Mouse (Mus musculus) hindbrain, embryonic 15.5 days (tissue): ENCODE data around the gene Cx3cl1. TPM values are rescaled to one million over a fixed set of nuclear protein-coding genes. Genes with fewer than 3 reads are reported as not detected.

Experiments
- ATAC-seq: fragments of 200-750 bp; cut with Nextera tagmentation; 2 replicates; pipeline ENCODE4 v1.8.0; 2017; ENCODE audit warnings: low read depth, moderate number of reproducible peaks, moderate TSS enrichment; ENCODE audit not compliant: low FRiP score
- H3K27ac ChIP-seq: fragments of 300-500 bp; sonication (generic); replicated peaks from 2 replicates; pipeline ENCODE4 v1.5.1; 2015; ENCODE audit warnings: mild to moderate bottlenecking, inconsistent platforms
- H3K27me3 ChIP-seq: fragments of 300-500 bp; sonication (generic); 2 replicates; pipeline ENCODE4 v1.6.1; 2015; ENCODE audit warnings: control low read depth, inconsistent platforms
- H3K36me3 ChIP-seq: fragments of 300-500 bp; sonication (generic); 2 replicates; pipeline ENCODE4 v1.6.1; 2015; ENCODE audit warnings: control low read depth, inconsistent platforms
- H3K4me1 ChIP-seq: fragments of 300-500 bp; sonication (generic); replicated peaks from 2 replicates; pipeline ENCODE4 v1.6.1; 2015; ENCODE audit warnings: control low read depth, inconsistent platforms
- H3K4me2 ChIP-seq: fragments of 300-500 bp; sonication (generic); 2 replicates; pipeline ENCODE4 v1.6.1; 2015; ENCODE audit warnings: moderate library complexity, mild to moderate bottlenecking, inconsistent platforms
- H3K4me3 ChIP-seq: fragments of 300-500 bp; sonication (generic); 2 replicates; pipeline ENCODE4 v1.5.1; 2015; ENCODE audit warnings: mild to moderate bottlenecking, inconsistent platforms
- H3K9ac ChIP-seq: fragments of 300-500 bp; sonication (generic); 2 replicates; pipeline ENCODE4 v1.6.1; 2015; ENCODE audit warnings: inconsistent platforms
- H3K9me3 ChIP-seq: fragments of 300-500 bp; sonication (generic); 2 replicates; pipeline ENCODE4 v1.6.1; 2016; ENCODE audit warnings: control low read depth, inconsistent platforms
- WGBS: fragments of 180-500 bp; shearing (Covaris S2); methylation state at CpG from one replicate; pipeline ENCODE4 v1.1.7; 2015; 5-methylcytosine and 5-hydroxymethylcytosine counted together
- polyA plus RNA-seq: library from polyadenylated mRNA; unstranded; fragments of >200 nt; fragmentation: Nextera tagmentation; extraction: Ambion mirVana; gene quantifications from 2 replicates; pipeline ENCODE4 v1.2.1, GENCODE M21; 2015

Gene Cx3cl1
- polyA plus RNA-seq, 1 experiment from 2014 or later: 46.3 TPM

- Histone ChIP-seq H3K36me3 (no peaks in the 10 kb centered on the region), H3K9ac (no peak overlapping the region), H3K9me3 (no peaks in the 10 kb centered on the region), H3K4me3 (no peak overlapping the region), H3K27ac (no peak overlapping the region), H3K27me3 (no peaks in the 10 kb centered on the region), H3K4me2 (no peak overlapping the region), H3K4me1 (no peaks in the 10 kb centered on the region)
- ATAC-seq: no peak
- WGBS: 72% methylated on average over 15 of the region's 15 CpGs
Observed at GRCm38 (mm10) chr8:94787524-94788501, 16.0 kb downstream of the Cx3cl1 start.

- no peak overlapping the region for H3K4me3 ChIP-seq
- H3K27ac ChIP-seq: no peak overlapping the region
- no peak overlapping the region for H3K4me2 ChIP-seq
- no peaks in the 10 kb centered on the region for H3K36me3 ChIP-seq
- no peak for ATAC-seq
- H3K9ac ChIP-seq: no peak overlapping the region
- H3K9me3 ChIP-seq: no peaks in the 10 kb centered on the region
- no peaks in the 10 kb centered on the region for H3K4me1 ChIP-seq
- 62% methylated on average over 10 of the region's 10 CpGs for WGBS
- H3K27me3 ChIP-seq: no peaks in the 10 kb centered on the region
Observed at GRCm38 (mm10) chr8:94789256-94789955, 17.6 kb downstream of the Cx3cl1 start.

- H3K4me3 ChIP-seq: no peak overlapping the region
- no peak for ATAC-seq
- H3K4me1 ChIP-seq: no peaks in the 10 kb centered on the region
- H3K9ac ChIP-seq: no peak overlapping the region
- no peaks in the 10 kb centered on the region for H3K27me3 ChIP-seq
- H3K4me2 ChIP-seq: no peak overlapping the region
- whole genome bisulfite sequencing: 89% methylated on average over 4 of the region's 4 CpGs
- no peaks in the 10 kb centered on the region for H3K36me3 ChIP-seq
- H3K9me3 ChIP-seq: no peaks in the 10 kb centered on the region
- no peak overlapping the region for H3K27ac ChIP-seq
Observed at GRCm38 (mm10) chr8:94794368-94794767, 22.6 kb downstream of the Cx3cl1 start.

GRCm38 (mm10) chr8:94794782-94795181 is 23.0 kb downstream of the Cx3cl1 start:
- H3K27me3 ChIP-seq: no peaks in the 10 kb centered on the region
- no peaks in the 10 kb centered on the region for H3K36me3 ChIP-seq
- H3K9ac ChIP-seq: no peak overlapping the region
- H3K27ac ChIP-seq: no peak overlapping the region
- no peak overlapping the region for H3K4me2 ChIP-seq
- no peaks in the 10 kb centered on the region for H3K9me3 ChIP-seq
- WGBS: 96% methylated on average over 2 of the region's 2 CpGs
- H3K4me3 ChIP-seq: no peak overlapping the region
- H3K4me1 ChIP-seq: no peaks in the 10 kb centered on the region
- no peak for ATAC-seq

GRCm38 (mm10) chr8:94800278-94800968 is 28.6 kb downstream of the Cx3cl1 start:
- H3K9me3 ChIP-seq: no peaks in the 10 kb centered on the region
- H3K4me1 ChIP-seq: no peaks in the 10 kb centered on the region
- no peak overlapping the region for H3K9ac ChIP-seq
- no peak overlapping the region for H3K4me3 ChIP-seq
- H3K27ac ChIP-seq: no peak overlapping the region
- no peak overlapping the region for H3K4me2 ChIP-seq
- no peaks in the 10 kb centered on the region for H3K36me3 ChIP-seq
- 71% methylated on average over 7 of the region's 7 CpGs for WGBS
- H3K27me3 ChIP-seq: no peaks in the 10 kb centered on the region
- no peak for ATAC-seq

- 46% methylated on average over 14 of the region's 14 CpGs for WGBS
Observed at GRCm38 (mm10) chr8:94801293-94802095, 29.7 kb downstream of the Cx3cl1 start.

GRCm38 (mm10) chr8:94802375-94802774 is 30.6 kb downstream of the Cx3cl1 start:
- ATAC-seq: no peak
- 88% methylated on average over 4 of the region's 4 CpGs for WGBS
- H3K4me3 ChIP-seq: no peak overlapping the region
- no peak overlapping the region for H3K27ac ChIP-seq
- H3K4me2 ChIP-seq: no peak overlapping the region
- no peak overlapping the region for H3K9ac ChIP-seq
- no peaks in the 10 kb centered on the region for H3K27me3 ChIP-seq
- no peaks in the 10 kb centered on the region for H3K36me3 ChIP-seq
- no peaks in the 10 kb centered on the region for H3K9me3 ChIP-seq
- H3K4me1 ChIP-seq: 0 out of 2 replicates have a peak, but pooled peaks cover 2% of the 10 kb centered on the region

More at GRCm38 (mm10) chr8:94801293-94802095, 29.7 kb downstream of the Cx3cl1 start:
- ATAC-seq: no peak
- no peaks in the 10 kb centered on the region for H3K9me3 ChIP-seq
- H3K4me2 ChIP-seq: no peak overlapping the region
- H3K27me3 ChIP-seq: no peaks in the 10 kb centered on the region
- H3K4me3 ChIP-seq: no peak overlapping the region
- no peaks in the 10 kb centered on the region for H3K36me3 ChIP-seq
- no peak overlapping the region for H3K27ac ChIP-seq
- no peaks in the 10 kb centered on the region for H3K4me1 ChIP-seq
- H3K9ac ChIP-seq: no peak overlapping the region

- Histone ChIP-seq H3K9ac (no peak overlapping the region), H3K27ac (no peak overlapping the region), H3K4me1 (0 out of 2 replicates have a peak, but pooled peaks cover 4% of the 10 kb centered on the region), H3K27me3 (no peaks in the 10 kb centered on the region), H3K4me2 (no peak overlapping the region), H3K9me3 (no peaks in the 10 kb centered on the region), H3K36me3 (no peaks in the 10 kb centered on the region), H3K4me3 (no peak overlapping the region)
- ATAC-seq: no peak
- WGBS: 77% methylated on average over 6 of the region's 6 CpGs
Observed at GRCm38 (mm10) chr8:94803551-94803950, 31.7 kb downstream of the Cx3cl1 start.

GRCm38 (mm10) chr8:94804546-94805340 is 32.9 kb downstream of the Cx3cl1 start:
- Histone ChIP-seq H3K9ac (no peak overlapping the region), H3K27me3 (no peaks in the 10 kb centered on the region), H3K4me2 (no peak overlapping the region), H3K27ac (no peak overlapping the region), H3K4me1 (0 out of 2 replicates have a peak, but pooled peaks cover 4% of the 10 kb centered on the region), H3K9me3 (no peaks in the 10 kb centered on the region), H3K4me3 (no peak overlapping the region), H3K36me3 (no peaks in the 10 kb centered on the region)
- ATAC-seq: no peak
- WGBS: 81% methylated on average over 10 of the region's 10 CpGs

GRCm38 (mm10) chr8:94805811-94806210 is 34.0 kb downstream of the Cx3cl1 start:
- 42% methylated on average over 4 of the region's 4 CpGs for WGBS
- Histone ChIP-seq H3K9me3 (no peaks in the 10 kb centered on the region), H3K4me1 (0 out of 2 replicates have a peak, but pooled peaks cover 4% of the 10 kb centered on the region), H3K27me3 (no peaks in the 10 kb centered on the region), H3K4me3 (no peak overlapping the region), H3K9ac (no peak overlapping the region), H3K4me2 (no peak overlapping the region), H3K27ac (no peak overlapping the region), H3K36me3 (no peaks in the 10 kb centered on the region)
- no peak for ATAC-seq
